Mouse (Mus musculus) kidney, postnatal 4 days (tissue): Measurements from ENCODE around the gene Cd200r2.
"Not testable (repeated sequence)": the region's sequence is repeated elsewhere in the genome, so short reads cannot be mapped to it uniquely, and the experiment has no call there.

Experiments
- DNase-seq, 2 experiments: peaks; one replicate each; pipeline ENCODE4 v3.0.0; 2021; ENCODE audit warnings: mixed read lengths in 2 of 2

Cd200r2 gene

DNA sequence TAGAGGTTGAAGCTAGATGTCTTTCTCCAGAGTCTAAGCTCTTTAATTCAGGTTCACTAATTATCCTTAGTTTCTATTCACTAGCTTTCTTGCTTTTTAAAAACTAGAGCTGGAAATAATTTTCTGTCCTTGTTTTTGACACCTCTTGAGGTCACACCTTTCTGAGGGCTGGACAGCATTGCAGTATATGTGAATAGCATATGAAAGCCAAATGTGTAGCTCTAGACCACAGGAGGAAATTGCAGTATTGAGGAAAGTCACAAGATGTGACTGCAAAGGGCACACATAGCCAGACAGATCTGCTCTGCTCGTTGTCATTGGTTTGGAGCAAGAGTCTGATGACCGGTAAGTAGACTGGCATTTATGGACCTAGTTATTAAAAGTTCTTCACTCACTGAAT, at the start of gene Cd200r2:
TSS of gene Cd200r2 (plus strand) at position 301 of the 400 bp plus-strand sequence.
- DNase-seq = no peak

DNA sequence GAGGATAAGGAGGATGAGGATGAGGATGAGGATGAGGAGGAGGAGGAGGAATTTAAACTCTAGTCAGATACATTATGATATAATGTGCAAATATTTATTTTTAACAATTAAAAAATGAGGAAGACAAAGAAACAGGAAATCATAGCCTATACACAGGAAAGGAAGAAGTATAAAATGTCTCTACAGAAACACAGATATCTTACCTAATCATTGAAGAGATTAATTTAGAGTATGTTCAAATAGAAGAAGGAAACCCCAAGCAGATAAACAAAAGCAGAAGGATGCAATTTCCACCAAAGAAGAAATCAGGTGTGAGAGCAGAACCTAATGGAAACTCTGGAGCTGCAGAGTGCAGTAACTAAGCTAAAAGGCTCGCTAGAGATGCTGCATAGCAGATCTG, 48.9 kb upstream of the Cd200r2 start:
- no peak for DNase-seq

GRCm38 (mm10) chr16:44820545-44820944, 46.4 kb upstream of the Cd200r2 start:
- DNase-seq = no peak

GRCm38 (mm10) chr16:44832286-44832685, 34.6 kb upstream of the Cd200r2 start:
- no peak for DNase-seq

- DNase-seq = not testable (repeated sequence)
Measured at GRCm38 (mm10) chr16:44833189-44833588, 33.7 kb upstream of the Cd200r2 start.

GRCm38 (mm10) chr16:44875178-44875577, 8.3 kb downstream of the Cd200r2 start:
- DNase-seq = no peak

GRCm38 (mm10) chr16:44876625-44877024, 9.7 kb downstream of the Cd200r2 start:
- DNase-seq = no peak

DNA sequence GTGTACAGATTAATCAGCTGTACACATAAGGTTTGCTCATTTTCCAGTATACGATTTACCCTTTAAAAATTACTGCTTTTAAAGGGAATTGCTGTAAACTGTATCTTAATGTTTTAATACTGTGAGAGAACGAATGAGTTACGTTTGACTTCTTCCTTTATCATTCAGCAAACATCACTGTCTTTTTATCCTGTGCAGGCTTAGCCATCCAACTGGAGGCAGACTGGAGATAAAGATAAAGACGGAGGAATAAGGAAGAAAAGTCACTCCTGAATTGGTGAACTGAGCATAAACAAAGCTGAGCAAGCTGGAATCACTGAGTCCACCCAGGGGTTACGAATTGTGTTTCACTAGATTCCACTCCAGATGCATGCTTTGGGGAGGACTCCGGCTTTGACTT, 10.7 kb downstream of the Cd200r2 start:
- DNase-seq = no peak

DNA sequence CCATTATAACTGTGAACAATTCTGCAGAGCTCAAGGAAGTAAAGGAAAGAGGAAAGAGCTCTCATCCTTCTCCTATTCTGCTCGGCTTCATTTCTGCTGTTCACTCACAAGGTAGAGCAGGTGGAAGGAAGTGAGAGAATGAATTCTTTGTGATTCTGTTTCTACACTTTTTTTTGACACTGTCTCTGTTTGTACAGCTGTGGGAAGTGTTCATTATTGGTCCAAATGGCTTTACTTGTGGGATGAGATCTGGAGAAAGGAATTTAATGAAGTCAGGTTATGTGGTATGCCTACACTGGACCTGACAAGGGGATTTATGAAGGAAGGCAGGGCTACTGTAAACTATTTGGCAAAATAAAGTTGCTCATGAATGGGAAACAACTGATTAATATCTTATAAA, 23.9 kb downstream of the Cd200r2 start:
- DNase-seq = no peak

DNA sequence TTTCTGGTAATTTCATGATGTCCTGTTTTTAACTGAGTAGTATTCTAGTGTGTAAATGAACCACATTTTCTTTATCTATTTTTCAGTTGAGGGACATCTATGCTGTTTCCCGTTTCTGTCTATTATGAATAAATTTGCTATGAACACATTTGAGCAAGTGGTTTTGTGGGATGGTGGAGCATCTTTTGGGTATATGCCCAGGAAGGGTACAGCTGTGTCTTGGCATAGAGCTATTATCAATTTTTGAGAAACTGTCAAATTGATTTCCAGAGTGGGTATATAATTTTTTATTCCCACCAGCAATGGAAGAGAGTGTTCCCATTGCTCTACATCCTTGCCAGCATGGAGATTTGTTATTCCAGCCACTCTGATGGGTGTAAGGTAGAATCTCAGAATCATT, 65.1 kb downstream of the Cd200r2 start:
- DNase-seq = no peak

GRCm38 (mm10) chr16:44943468-44943867, 76.6 kb downstream of the Cd200r2 start, which contains the start of gene Cd200r3:
Gene Cd200r3, plus strand, starts transcription at chr16:44943678.
- no peak for DNase-seq

GRCm38 (mm10) chr16:44951360-44952114, 84.6 kb downstream of the Cd200r2 start:
- DNase-seq = no peak

DNA sequence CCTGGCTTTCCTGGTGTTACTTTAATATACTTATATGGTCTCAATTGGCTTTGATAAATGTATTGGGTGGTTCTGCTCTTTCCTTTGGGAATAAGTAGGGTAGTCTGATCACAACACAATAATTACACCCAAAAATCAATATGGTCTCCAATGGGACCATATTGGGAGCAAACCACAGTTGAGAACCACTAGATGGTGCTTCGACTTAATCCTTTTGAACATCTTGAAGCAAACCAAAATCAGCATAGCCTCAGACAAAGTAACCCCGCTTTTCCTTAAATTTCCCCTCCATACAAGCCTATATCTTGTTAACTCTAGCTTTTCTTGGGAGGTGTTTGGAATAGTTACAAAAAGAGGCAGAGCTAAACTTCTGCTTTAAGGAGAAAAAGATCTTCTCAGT, 95.4 kb downstream of the Cd200r2 start:
- no peak for DNase-seq

DNA sequence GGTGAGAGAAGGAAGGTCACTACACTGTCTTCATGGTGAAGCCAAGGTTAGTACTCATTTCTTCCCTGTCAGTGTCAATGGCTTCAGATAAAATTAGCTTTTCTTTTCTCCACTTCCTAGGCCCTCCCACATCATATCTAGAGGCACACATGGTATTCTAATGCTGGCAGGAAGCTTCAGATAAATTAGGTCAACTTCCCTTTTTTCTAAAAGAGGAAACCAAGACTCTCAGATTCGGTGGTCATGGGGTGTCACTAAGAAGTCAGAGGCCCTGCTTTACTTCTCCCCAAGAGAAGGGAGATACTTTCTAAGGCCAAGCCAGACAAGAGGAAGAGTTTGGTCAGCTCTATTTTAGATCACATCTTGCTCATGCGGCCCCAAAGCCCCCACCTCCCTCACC, 95.9 kb downstream of the Cd200r2 start:
- DNase-seq = no peak

- no peak for DNase-seq
Measured at GRCm38 (mm10) chr16:44964526-44965374, 97.9 kb downstream of the Cd200r2 start.

DNA sequence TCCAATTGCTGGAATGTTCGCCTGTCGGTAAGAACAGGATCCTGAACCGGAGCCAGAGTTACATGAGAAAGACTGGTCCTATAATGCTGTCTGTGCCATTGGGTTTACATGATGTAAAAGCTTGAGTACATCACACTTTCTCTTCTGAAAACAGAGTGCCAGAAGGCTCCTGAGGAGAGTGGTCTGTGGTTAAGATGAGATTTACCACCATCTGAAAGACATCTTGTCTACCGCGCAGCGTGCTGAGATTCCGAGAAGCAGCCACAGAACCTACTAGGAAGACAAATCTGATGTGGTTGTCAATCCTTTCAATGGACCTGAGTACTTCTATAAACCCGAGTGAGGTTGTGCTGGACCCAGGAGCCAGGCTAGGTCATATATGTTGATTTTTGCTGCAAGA, 98.5 kb downstream of the Cd200r2 start:
- DNase-seq = no peak
